Mouse (Mus musculus): Measurements from ENCODE around the gene Agxt. TPM values are rescaled to one million over a fixed set of nuclear protein-coding genes. Genes with fewer than 3 reads are reported as not detected.

Agxt gene
- not detected in 2 replicates for polyA plus RNA-seq (2014; fragmentation: Nextera tagmentation; extraction: Ambion mirVana)

DNA sequence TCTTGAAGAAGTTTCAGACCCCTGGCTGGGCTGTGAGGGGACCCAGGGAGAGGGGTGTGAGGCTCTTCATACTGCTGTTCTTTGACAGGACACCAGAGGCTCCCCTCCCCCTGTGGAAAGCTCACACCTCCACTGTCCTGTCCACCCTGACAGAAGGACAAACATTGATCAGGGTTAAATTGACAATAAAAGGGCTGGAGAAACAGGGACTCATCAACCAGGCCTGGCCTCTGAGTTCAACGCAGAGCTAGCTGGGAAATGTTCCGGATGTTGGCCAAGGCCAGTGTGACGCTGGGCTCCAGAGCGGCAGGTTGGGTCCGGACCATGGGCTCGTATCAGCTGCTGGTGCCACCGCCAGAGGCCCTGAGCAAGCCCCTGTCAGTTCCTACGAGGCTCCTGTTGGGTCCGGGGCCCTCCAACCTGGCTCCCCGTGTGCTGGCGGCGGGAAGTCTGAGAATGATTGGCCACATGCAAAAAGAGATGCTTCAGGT lies at the start of gene Agxt:
Gene Agxt (plus strand): TSS at position 205 of the 491 bp plus-strand sequence.
- Histone ChIP-seq H3K4me3 (ENCODE audit: low read depth, low read length) (no peak within 1 kb of the TSS), H3K27me3 (ENCODE audit: control insufficient read depth, insufficient read depth, low read length) (no peaks in the 10 kb centered on the region), H3K4me1 (ENCODE audit: control insufficient read depth, insufficient read depth, low read length) (no peaks in the 10 kb centered on the region), H3K4me2 (no peak within 1 kb of the TSS), H3K9ac (ENCODE audit: low read length) (no peak within 1 kb of the TSS), H3K36me3 (ENCODE audit: control insufficient read depth, insufficient read depth, low read length) (no peaks in the 10 kb centered on the region), H3K9me3 (ENCODE audit: control insufficient read depth, low read length) (no peaks in the 10 kb centered on the region), H3K27ac (ENCODE audit: low read depth, low read length) (no peak within 1 kb of the TSS)
- no peak for ATAC-seq (ENCODE audit: low FRiP score)
- WGBS, result 88% methylated on average over 12 of the region's 12 CpGs
- no peak for DNase-seq (ENCODE audit: low spot score, missing footprints)

DNA sequence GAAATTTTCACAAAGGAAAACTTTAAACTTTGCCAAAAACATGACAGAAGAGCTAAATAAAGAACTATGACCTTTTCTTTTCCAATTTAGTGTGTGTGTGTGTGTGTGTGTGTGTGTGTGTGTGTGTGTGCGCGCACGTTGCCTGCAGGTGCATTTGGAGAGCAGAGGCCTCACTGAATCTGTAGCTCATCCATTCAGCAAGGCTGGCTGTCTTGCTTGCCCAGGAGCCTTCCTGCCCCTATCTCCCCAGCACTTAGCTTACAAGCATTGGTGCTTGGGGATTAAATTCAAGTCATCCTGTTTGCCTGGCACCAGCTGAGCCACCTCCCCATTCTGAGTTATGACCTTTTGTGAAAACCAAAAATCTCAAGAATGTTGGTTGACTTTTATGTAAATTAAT lies 42.5 kb upstream of the Agxt start:
- H3K9me3 ChIP-seq (ENCODE audit: control insufficient read depth, low read length), result no peaks in the 10 kb centered on the region
- H3K4me3 ChIP-seq (ENCODE audit: low read depth, low read length), result no peak overlapping the region
- H3K27ac ChIP-seq (ENCODE audit: low read depth, low read length), result no peak overlapping the region
- H3K9ac ChIP-seq (ENCODE audit: low read length), result no peak overlapping the region
- H3K27me3 ChIP-seq (ENCODE audit: control insufficient read depth, insufficient read depth, low read length), result no peaks in the 10 kb centered on the region
- H3K4me1 ChIP-seq (ENCODE audit: control insufficient read depth, insufficient read depth, low read length), result peaks cover 8% of the 10 kb centered on the region
- 79% methylated on average over 3 of the region's 3 CpGs for WGBS
- DNase-seq (ENCODE audit: low spot score, missing footprints) (no peak), ATAC-seq (ENCODE audit: low FRiP score) (no peak)
- no peak overlapping the region for H3K4me2 ChIP-seq
- H3K36me3 ChIP-seq (ENCODE audit: control insufficient read depth, insufficient read depth, low read length), result no peaks in the 10 kb centered on the region; the same call in 1 of the 2 replicates

DNA sequence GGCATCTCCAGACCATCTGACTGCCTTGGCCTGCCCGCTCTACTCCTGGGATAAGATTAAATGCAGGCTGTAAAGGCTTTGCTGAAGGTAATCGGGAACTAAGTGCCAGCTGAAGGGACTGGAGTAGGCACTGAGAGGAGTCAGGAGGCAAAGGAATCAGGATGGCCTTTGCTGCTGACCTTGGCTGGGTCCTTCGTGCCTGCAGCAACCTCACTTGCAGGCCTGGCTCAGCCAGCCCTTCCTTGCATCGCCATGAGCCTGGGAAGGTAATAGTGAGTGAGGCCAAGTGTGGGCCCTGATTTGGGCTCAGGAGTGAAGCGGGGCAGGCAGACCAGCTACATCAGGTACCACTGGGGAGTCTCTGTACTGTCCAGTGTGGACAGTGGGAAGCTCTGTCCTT lies 36.1 kb upstream of the Agxt start:
- 86% methylated on average over 5 of the region's 5 CpGs for WGBS
- Histone ChIP-seq H3K9me3 (ENCODE audit: control insufficient read depth, low read length) (no peaks in the 10 kb centered on the region), H3K9ac (ENCODE audit: low read length) (no peak overlapping the region), H3K4me1 (ENCODE audit: control insufficient read depth, insufficient read depth, low read length) (peaks cover 16% of the 10 kb centered on the region), H3K27me3 (ENCODE audit: control insufficient read depth, insufficient read depth, low read length) (peaks cover 10% of the 10 kb centered on the region; the same call in 1 of the 2 replicates), H3K27ac (ENCODE audit: low read depth, low read length) (no peak overlapping the region), H3K36me3 (ENCODE audit: control insufficient read depth, insufficient read depth, low read length) (no peaks in the 10 kb centered on the region; the same call in 1 of the 2 replicates), H3K4me2 (no peak overlapping the region), H3K4me3 (ENCODE audit: low read depth, low read length) (no peak overlapping the region)
- ATAC-seq (ENCODE audit: low FRiP score) (no peak), DNase-seq (ENCODE audit: low spot score, missing footprints) (no peak)

DNA sequence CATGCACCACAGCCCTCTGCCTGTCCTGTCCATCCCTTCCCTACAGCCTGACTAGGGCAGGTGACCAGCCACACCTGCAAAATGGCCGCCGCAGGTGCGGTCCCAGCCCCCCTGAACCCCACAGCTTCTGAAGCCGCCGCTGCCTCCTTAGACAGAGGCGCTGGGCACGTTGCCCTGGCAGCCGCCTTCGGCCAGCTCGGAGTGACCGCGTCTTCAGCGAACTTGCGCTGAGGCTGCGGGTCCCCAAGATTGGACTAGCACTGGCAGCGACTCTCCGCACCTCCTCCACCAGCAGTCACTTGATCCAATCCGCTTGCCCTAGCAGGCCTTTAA lies 34.8 kb upstream of the Agxt start:
- Histone ChIP-seq H3K4me1 (ENCODE audit: control insufficient read depth, insufficient read depth, low read length) (peaks cover 16% of the 10 kb centered on the region), H3K36me3 (ENCODE audit: control insufficient read depth, insufficient read depth, low read length) (no peaks in the 10 kb centered on the region; the same call in 1 of the 2 replicates), H3K27ac (ENCODE audit: low read depth, low read length) (no peak overlapping the region), H3K9ac (ENCODE audit: low read length) (peak overlapping the region; percentile 81), H3K4me3 (ENCODE audit: low read depth, low read length) (peak overlapping the region; percentile 69), H3K4me2 (peak overlapping the region; percentile 97), H3K27me3 (ENCODE audit: control insufficient read depth, insufficient read depth, low read length) (peaks cover 10% of the 10 kb centered on the region; the same call in 1 of the 2 replicates), H3K9me3 (ENCODE audit: control insufficient read depth, low read length) (no peaks in the 10 kb centered on the region)
- 2% methylated on average over 18 of the region's 18 CpGs for WGBS
- ATAC-seq (ENCODE audit: low FRiP score), result peak; percentile 30
- DNase-seq (ENCODE audit: low spot score, missing footprints), result no peak

DNA sequence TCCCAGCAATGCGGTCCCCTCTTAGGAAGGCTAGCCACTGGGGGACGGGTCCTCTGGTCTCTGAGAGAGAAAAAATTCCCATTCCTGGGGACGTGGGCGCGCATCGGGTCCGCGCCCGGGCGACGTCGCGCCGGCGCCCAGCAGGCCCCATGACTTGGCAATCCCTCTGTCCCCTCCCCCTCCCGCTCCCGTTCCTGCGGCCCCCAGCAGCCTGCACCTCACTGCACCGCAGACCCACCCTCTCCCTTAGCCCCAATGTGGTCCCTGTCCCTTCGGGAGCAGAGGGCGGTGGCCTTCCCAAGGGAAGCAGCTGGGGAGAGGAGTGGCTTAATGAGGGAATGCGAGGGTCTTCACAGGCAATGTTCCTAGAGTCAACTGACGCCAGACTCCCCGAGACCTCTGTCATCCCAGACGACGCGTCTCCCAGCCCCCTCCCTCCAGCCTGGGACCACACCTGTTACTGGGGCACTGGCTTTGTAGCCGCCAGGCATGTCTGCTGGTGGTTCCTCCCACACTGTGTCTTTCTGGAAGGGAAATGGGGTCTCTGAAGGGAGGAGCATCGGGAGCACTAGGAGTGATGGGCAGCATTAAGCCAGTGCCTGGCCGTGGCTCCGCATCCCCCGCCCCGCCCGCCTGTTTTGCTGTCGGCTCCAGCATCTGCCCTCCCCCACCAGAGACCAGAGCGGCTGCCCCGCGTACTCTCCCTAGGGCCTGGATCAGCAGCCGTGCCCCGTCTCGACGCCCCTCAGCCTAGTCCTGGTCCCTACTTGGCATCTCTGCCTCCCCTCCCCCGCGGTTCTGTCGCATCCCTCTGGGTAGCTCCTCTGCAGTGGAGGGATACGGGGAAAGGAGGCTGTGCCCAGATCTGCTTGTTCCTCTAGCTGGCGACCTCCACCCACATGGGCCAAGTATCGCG lies 34.2 kb upstream of the Agxt start:
- Histone ChIP-seq H3K4me1 (ENCODE audit: control insufficient read depth, insufficient read depth, low read length) (peaks cover 11% of the 10 kb centered on the region), H3K27me3 (ENCODE audit: control insufficient read depth, insufficient read depth, low read length) (peaks cover 10% of the 10 kb centered on the region; the same call in 1 of the 2 replicates), H3K36me3 (ENCODE audit: control insufficient read depth, insufficient read depth, low read length) (no peaks in the 10 kb centered on the region; the same call in 1 of the 2 replicates), H3K9me3 (ENCODE audit: control insufficient read depth, low read length) (no peaks in the 10 kb centered on the region), H3K27ac (ENCODE audit: low read depth, low read length) (peak overlapping the region; percentile 47), H3K9ac (ENCODE audit: low read length) (peak overlapping the region; percentile 81), H3K4me3 (ENCODE audit: low read depth, low read length) (peak overlapping the region; percentile 69), H3K4me2 (peak overlapping the region; percentile 97)
- DNase-seq (ENCODE audit: low spot score, missing footprints), result peak; percentile 96
- peak; percentile 69 for ATAC-seq (ENCODE audit: low FRiP score)
- WGBS, result under 1% methylated on average over 49 of the region's 49 CpGs

DNA sequence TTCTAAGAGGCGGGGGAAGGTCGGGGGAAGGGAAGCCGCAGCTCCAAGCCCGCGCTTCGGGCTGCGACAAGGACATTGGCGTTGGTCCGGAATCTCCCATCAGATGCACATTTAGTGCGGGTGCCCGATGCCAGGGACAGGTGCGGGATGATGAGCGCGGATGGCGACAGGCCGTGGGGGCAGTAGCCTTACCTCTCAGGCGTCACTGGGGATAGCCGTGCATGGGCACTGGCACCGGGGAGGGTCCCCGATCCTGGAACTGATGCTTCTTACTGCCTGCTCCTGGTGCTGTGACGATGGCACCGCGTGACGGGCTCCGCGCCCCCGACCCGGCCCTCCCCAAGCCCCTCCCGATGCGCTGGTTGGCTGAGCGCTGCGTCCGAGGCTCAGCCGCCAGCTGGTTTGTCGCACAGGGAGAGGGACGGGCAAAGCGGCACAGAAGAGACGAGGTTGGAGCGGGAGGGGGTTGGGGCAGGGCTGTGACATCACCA lies 33.4 kb upstream of the Agxt start, which contains the start of gene Kif1a:
Gene Kif1a (minus strand): TSS at position 381 of the 491 bp plus-strand sequence.
- H3K4me2 ChIP-seq, result peak within 1 kb of the TSS; percentile 97
- H3K27me3 ChIP-seq (ENCODE audit: control insufficient read depth, insufficient read depth, low read length), result peaks cover 10% of the 10 kb centered on the region; the same call in 1 of the 2 replicates
- H3K36me3 ChIP-seq (ENCODE audit: control insufficient read depth, insufficient read depth, low read length), result no peaks in the 10 kb centered on the region; the same call in 1 of the 2 replicates
- WGBS, result under 1% methylated on average over 39 of the region's 39 CpGs
- H3K4me3 ChIP-seq (ENCODE audit: low read depth, low read length), result peak within 1 kb of the TSS; percentile 69
- peak; percentile 87 for ATAC-seq (ENCODE audit: low FRiP score)
- H3K27ac ChIP-seq (ENCODE audit: low read depth, low read length), result peak within 1 kb of the TSS; percentile 47
- no peaks in the 10 kb centered on the region for H3K9me3 ChIP-seq (ENCODE audit: control insufficient read depth, low read length)
- peaks cover 8% of the 10 kb centered on the region; the same call in 1 of the 2 replicates for H3K4me1 ChIP-seq (ENCODE audit: control insufficient read depth, insufficient read depth, low read length)
- DNase-seq (ENCODE audit: low spot score, missing footprints), result peak; percentile 97
- H3K9ac ChIP-seq (ENCODE audit: low read length), result peak within 1 kb of the TSS; percentile 81

DNA sequence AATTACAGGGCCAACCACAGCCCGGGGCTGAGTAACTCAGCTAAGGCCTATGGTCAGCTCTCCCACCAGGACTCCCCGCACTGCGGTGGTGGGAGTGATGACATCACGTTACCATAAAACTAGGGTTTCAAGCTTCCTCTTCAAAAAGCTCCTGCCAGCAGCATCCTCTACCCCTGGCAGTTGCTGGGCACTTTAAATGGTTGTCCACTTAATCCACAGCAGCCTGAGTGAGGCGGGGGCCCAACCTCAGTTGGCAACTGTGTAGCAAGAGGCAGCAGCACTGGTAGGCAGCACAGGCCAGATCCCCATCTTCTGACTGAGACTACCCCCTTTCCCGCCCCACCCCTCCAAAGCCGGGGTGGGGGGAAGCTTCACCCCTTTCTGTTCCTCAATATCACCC lies 32.3 kb upstream of the Agxt start:
- Histone ChIP-seq H3K9ac (ENCODE audit: low read length) (no peak overlapping the region), H3K9me3 (ENCODE audit: control insufficient read depth, low read length) (no peaks in the 10 kb centered on the region), H3K27ac (ENCODE audit: low read depth, low read length) (no peak overlapping the region), H3K4me3 (ENCODE audit: low read depth, low read length) (no peak overlapping the region), H3K4me2 (no peak overlapping the region), H3K27me3 (ENCODE audit: control insufficient read depth, insufficient read depth, low read length) (peaks cover 10% of the 10 kb centered on the region; the same call in 1 of the 2 replicates), H3K36me3 (ENCODE audit: control insufficient read depth, insufficient read depth, low read length) (no peaks in the 10 kb centered on the region), H3K4me1 (ENCODE audit: control insufficient read depth, insufficient read depth, low read length) (peaks cover 8% of the 10 kb centered on the region; the same call in 1 of the 2 replicates)
- no peak for ATAC-seq (ENCODE audit: low FRiP score)
- DNase-seq (ENCODE audit: low spot score, missing footprints), result no peak
- 67% methylated on average over 7 of the region's 7 CpGs for WGBS

DNA sequence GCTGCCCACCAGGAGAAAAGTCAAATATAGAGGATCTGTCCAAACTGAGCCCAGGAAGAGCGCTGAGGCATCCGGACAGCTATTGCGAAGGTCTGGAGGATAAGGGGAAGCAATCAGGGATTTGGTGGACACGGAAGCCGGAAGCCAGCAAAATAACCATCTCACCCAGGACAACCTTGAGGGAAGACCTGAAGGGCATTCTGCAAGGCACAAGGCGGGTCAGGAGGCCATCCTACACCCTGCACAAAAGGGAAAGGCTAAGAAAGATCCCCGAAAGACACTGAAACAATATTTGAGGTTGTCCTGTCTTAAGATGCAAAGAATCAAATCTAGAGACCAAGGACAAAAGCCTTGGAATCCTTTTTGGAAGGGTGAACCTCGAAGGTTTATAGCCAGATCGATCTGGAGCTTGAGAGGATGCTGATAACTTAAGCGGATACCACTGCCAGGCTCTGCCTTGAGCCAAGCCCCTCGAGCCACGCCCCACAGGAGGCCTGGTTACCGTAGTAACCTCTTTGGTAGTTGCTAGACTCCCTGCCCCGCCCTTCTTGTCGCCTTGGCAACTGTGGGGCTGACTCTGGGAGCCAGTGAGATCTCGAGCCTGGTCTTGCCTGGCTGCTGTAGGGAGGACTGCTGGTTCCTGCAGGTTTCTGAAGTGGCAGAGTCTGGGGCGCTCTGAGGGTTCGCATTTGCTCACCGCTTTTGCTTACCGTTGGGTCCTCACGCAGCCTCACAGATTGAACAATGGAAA lies 20.2 kb upstream of the Agxt start:
- Histone ChIP-seq H3K4me1 (ENCODE audit: control insufficient read depth, insufficient read depth, low read length) (peaks cover 5% of the 10 kb centered on the region), H3K4me3 (ENCODE audit: low read depth, low read length) (peak overlapping the region; percentile 40), H3K27ac (ENCODE audit: low read depth, low read length) (no peak overlapping the region), H3K9me3 (ENCODE audit: control insufficient read depth, low read length) (no peaks in the 10 kb centered on the region), H3K36me3 (ENCODE audit: control insufficient read depth, insufficient read depth, low read length) (no peaks in the 10 kb centered on the region), H3K4me2 (peak overlapping the region; percentile 65), H3K9ac (ENCODE audit: low read length) (peak overlapping the region; percentile 50), H3K27me3 (ENCODE audit: control insufficient read depth, insufficient read depth, low read length) (no peaks in the 10 kb centered on the region)
- ATAC-seq (ENCODE audit: low FRiP score), result peak; percentile 100
- 21% methylated on average over 21 of the region's 21 CpGs for WGBS
- DNase-seq (ENCODE audit: low spot score, missing footprints), result peak; percentile 99

Measured in midbrain, embryonic 11.5 days (tissue).